Mouse (Mus musculus) lung, embryonic 16.5 days (tissue): ENCODE measurements around the gene Ppp2r5d. TPM values are rescaled to one million over a fixed set of nuclear protein-coding genes. Genes with fewer than 3 reads are reported as not detected.

Experiments used
- polyA plus RNA-seq: library from polyadenylated mRNA; unstranded; fragments of >200 nt; fragmentation: Nextera tagmentation; extraction: Ambion mirVana; gene quantifications from 2 replicates; pipeline ENCODE4 v1.2.1, GENCODE M21; 2015

Ppp2r5d gene
- polyA plus RNA-seq, 1 experiment from 2014 or later: 94.7 TPM

Other genes starting within 250 kb of the Ppp2r5d start
- gene Ttbk1, start 217.4 kb downstream of the Ppp2r5d start, polyA plus RNA-seq: 0.03 and 0.05 TPM in 2 replicates
- 33.4 and 37.2 TPM in 2 replicates for gene Dnph1, start 208.4 kb downstream of the Ppp2r5d start, polyA plus RNA-seq
- gene Cul9, start 158.7 kb downstream of the Ppp2r5d start, polyA plus RNA-seq: 4.0 and 4.1 TPM in 2 replicates
- gene Srf, start 148.9 kb downstream of the Ppp2r5d start, polyA plus RNA-seq: 6.1 and 6.5 TPM in 2 replicates
- gene Ptk7, start 75.6 kb downstream of the Ppp2r5d start, polyA plus RNA-seq: 141 and 143 TPM in 2 replicates
- 27.6 and 30.8 TPM in 2 replicates for gene Klc4, start 59.1 kb downstream of the Ppp2r5d start, polyA plus RNA-seq
- 93.0 and 97.4 TPM in 2 replicates for gene Mrpl2, start 58.9 kb downstream of the Ppp2r5d start, polyA plus RNA-seq
- gene Cul7, start 54.8 kb downstream of the Ppp2r5d start, polyA plus RNA-seq: 49.1 and 50.8 TPM in 2 replicates
- gene Rrp36, start 30.8 kb downstream of the Ppp2r5d start, polyA plus RNA-seq: 51.4 and 51.6 TPM in 2 replicates
- 129 and 137 TPM in 2 replicates for gene Mea1, start 26.3 kb downstream of the Ppp2r5d start, polyA plus RNA-seq
- 115 TPM in 2 replicates for gene Klhdc3, start 24.2 kb downstream of the Ppp2r5d start, polyA plus RNA-seq
- 22.1 and 24.2 TPM in 2 replicates for gene Pex6, start 6.4 kb upstream of the Ppp2r5d start, polyA plus RNA-seq
- 2.5 and 5.2 TPM in 2 replicates for gene Gnmt, start 24.1 kb upstream of the Ppp2r5d start, polyA plus RNA-seq
- 79.0 and 80.1 TPM in 2 replicates for gene Cnpy3, start 47.1 kb upstream of the Ppp2r5d start, polyA plus RNA-seq
- 2.8 and 7.1 TPM in 2 replicates for gene Ptcra, start 58.6 kb upstream of the Ppp2r5d start, polyA plus RNA-seq
- gene 2310039H08Rik, start 67.5 kb upstream of the Ppp2r5d start, polyA plus RNA-seq: 59.5 and 60.2 TPM in 2 replicates
- 141 and 154 TPM in 2 replicates for gene Rpl7l1, start 77.6 kb upstream of the Ppp2r5d start, polyA plus RNA-seq
- 3.3 and 4.4 TPM in 2 replicates for gene Bicral, start 153.4 kb upstream of the Ppp2r5d start, polyA plus RNA-seq
- 38.6 and 40.8 TPM in 2 replicates for gene Tbcc, start 185.6 kb upstream of the Ppp2r5d start, polyA plus RNA-seq
- gene Prph2, start 205.3 kb upstream of the Ppp2r5d start, polyA plus RNA-seq: not detected in 2 replicates